Mouse (Mus musculus) limb, embryonic 11.5 days (tissue): Measurements from ENCODE around the gene Cnksr3. TPM values are rescaled to one million over a fixed set of nuclear protein-coding genes. Genes with fewer than 3 reads are reported as not detected.

Experiments
- ATAC-seq: fragments of 200-750 bp; cut with Nextera tagmentation; 2 replicates; pipeline ENCODE4 v1.8.0; 2017; ENCODE audit warnings: low read depth; ENCODE audit not compliant: insufficient number of reproducible peaks, low FRiP score, low TSS enrichment
- DNase-seq: peaks from one replicate; pipeline ENCODE4 v3.0.0-alpha.2; 2015; ENCODE audit warnings: low spot score
- H3K27ac ChIP-seq: fragments of 300-500 bp; sonication (generic); replicated peaks from 2 replicates; pipeline ENCODE4 v1.5.1; 2014; ENCODE audit warnings: low read depth, mild to moderate bottlenecking, low read length
- H3K27me3 ChIP-seq: fragments of 300-500 bp; sonication (generic); 2 replicates; pipeline ENCODE4 v1.6.1; 2014; ENCODE audit warnings: mild to moderate bottlenecking, low read length, mixed read lengths; ENCODE audit not compliant: control insufficient read depth, insufficient read depth
- H3K36me3 ChIP-seq: fragments of 300-500 bp; sonication (generic); 2 replicates; pipeline ENCODE4 v1.6.1; 2014; ENCODE audit warnings: mild to moderate bottlenecking, low read length, moderate library complexity, mixed read lengths; ENCODE audit not compliant: control insufficient read depth, insufficient read depth
- H3K4me1 ChIP-seq: fragments of 300-500 bp; sonication (generic); 2 replicates; pipeline ENCODE4 v1.6.1; 2014; ENCODE audit warnings: low read length, mixed read lengths; ENCODE audit not compliant: control insufficient read depth, insufficient read depth
- H3K4me2 ChIP-seq: fragments of 300-500 bp; sonication (generic); 2 replicates; pipeline ENCODE4 v1.6.1; 2014; ENCODE audit warnings: low read depth, mild to moderate bottlenecking, moderate library complexity; ENCODE audit not compliant: severe bottlenecking
- H3K4me3 ChIP-seq: fragments of 300-500 bp; sonication (generic); 2 replicates; pipeline ENCODE4 v1.5.1; 2014; ENCODE audit warnings: low read depth, low read length
- H3K9ac ChIP-seq: fragments of 300-500 bp; sonication (generic); 2 replicates; pipeline ENCODE4 v1.6.1; 2014; ENCODE audit warnings: mild to moderate bottlenecking, low read length
- H3K9me3 ChIP-seq: fragments of 300-500 bp; sonication (generic); 2 replicates; pipeline ENCODE4 v1.6.1; 2016; ENCODE audit warnings: low read length; ENCODE audit not compliant: control insufficient read depth
- WGBS: fragments of 180-500 bp; shearing (Covaris S2); extraction: QIAGEN DNeasy Blood & Tissue Kit; methylation state at CpG from one replicate; pipeline ENCODE4 v1.1.7; 2014; 5-methylcytosine and 5-hydroxymethylcytosine counted together
- polyA plus RNA-seq: library from polyadenylated mRNA; unstranded; fragments of >200 nt; fragmentation: Nextera tagmentation; extraction: Ambion mirVana; gene quantifications from 2 replicates; pipeline ENCODE4 v1.2.1, GENCODE M21; 2014

Gene Cnksr3
- polyA plus RNA-seq, 1 experiment from 2014 or later, result 11.9 TPM

DNA sequence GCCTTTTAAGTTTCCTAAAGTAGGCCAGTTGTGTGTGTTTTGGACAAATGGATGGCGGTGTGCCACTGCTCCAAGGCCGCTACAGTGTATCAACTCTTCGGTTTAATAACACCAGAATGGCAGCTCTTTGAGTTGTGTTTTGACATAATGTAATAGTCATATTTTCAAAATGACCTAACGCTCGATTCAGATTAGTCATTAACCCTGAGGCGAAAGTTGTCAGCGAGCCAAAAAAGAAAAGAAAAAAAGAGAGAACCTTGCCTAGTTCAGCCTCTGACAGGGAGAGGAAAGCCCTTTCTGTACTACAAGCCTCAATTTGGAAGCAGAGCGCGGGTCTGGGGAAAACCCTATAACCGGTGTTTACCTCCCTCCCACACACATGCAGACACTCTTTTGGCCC is 500 bp upstream of the Cnksr3 start:
- Histone ChIP-seq H3K36me3 (no peaks in the 10 kb centered on the region), H3K9ac (peak overlapping the region; percentile 27; the same call in 1 of the 2 replicates), H3K4me1 (peaks cover 16% of the 10 kb centered on the region), H3K9me3 (no peaks in the 10 kb centered on the region), H3K27me3 (no peaks in the 10 kb centered on the region), H3K4me2 (peak overlapping the region; percentile 86), H3K27ac (0 out of 2 replicates have a peak overlapping the region, but pooled peaks have one; percentile 0), H3K4me3 (peak overlapping the region; percentile 85)
- peak; percentile 33 for DNase-seq
- ATAC-seq, result peak; percentile 45
- 14% methylated on average over 10 of the region's 10 CpGs for WGBS

DNA sequence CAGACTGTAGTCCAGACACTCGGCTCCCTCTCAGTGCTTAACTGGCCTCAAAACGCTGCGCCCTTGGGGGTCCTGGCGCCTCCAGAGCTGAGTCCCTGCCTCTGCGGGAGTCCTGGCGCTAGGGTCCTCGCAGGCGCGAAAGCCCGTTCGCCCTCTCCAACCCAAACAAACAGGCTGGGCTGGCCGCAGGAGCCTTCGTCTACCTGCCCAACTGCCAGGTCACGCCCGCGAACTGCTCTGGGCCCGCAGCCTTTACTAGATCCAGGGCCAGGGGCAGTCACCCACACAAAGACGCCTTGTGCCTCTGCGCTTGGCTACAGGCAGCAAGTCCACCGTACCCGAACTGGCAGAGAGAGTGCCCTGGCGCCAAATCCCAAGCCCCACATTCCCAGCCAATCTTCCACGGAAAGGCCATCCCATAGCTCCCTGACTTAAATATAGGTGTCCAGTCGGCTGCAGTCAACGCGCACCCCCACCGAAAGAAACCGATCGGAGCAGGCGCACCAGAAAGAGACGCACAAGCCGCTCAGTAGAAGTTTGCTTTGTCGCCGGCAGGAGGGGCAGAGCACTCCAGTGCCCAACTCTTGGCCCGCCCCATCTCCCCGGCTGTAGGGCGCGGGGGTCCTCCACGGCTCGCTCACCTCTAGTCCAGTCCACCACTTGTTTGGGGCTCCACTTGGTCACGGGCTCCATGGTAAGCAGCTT is 894 bp downstream of the Cnksr3 start:
- peak overlapping the region; percentile 86 for H3K4me2 ChIP-seq

GRCm38 (mm10) chr10:7209691-7210455 is 2.2 kb downstream of the Cnksr3 start:
- Histone ChIP-seq H3K27ac (no peak overlapping the region), H3K9me3 (no peaks in the 10 kb centered on the region), H3K27me3 (no peaks in the 10 kb centered on the region), H3K4me3 (peak overlapping the region; percentile 85), H3K4me2 (peak overlapping the region; percentile 86), H3K9ac (peak overlapping the region; percentile 36; the same call in 1 of the 2 replicates), H3K36me3 (no peaks in the 10 kb centered on the region), H3K4me1 (peaks cover 16% of the 10 kb centered on the region)
- ATAC-seq (no peak), DNase-seq (no peak)
- WGBS, result 64% methylated on average over 5 of the region's 5 CpGs

More for the DNA sequence above, 894 bp downstream of the Cnksr3 start:
- peak; percentile 82 for ATAC-seq
- DNase-seq, result peak; percentile 86
- under 1% methylated on average over 41 of the region's 41 CpGs for WGBS
- Histone ChIP-seq H3K36me3 (no peaks in the 10 kb centered on the region), H3K4me1 (peaks cover 16% of the 10 kb centered on the region), H3K27me3 (no peaks in the 10 kb centered on the region), H3K9me3 (no peaks in the 10 kb centered on the region), H3K27ac (peak overlapping the region; percentile 84), H3K9ac (peak overlapping the region; percentile 81), H3K4me3 (peak overlapping the region; percentile 85)

GRCm38 (mm10) chr10:7208859-7209441 is 3.1 kb downstream of the Cnksr3 start:
- Histone ChIP-seq H3K4me1 (peaks cover 16% of the 10 kb centered on the region), H3K9ac (no peak overlapping the region), H3K27ac (no peak overlapping the region), H3K4me3 (no peak overlapping the region), H3K36me3 (no peaks in the 10 kb centered on the region), H3K4me2 (no peak overlapping the region), H3K9me3 (no peaks in the 10 kb centered on the region), H3K27me3 (no peaks in the 10 kb centered on the region)
- DNase-seq (no peak), ATAC-seq (no peak)
- 79% methylated on average over 10 of the region's 10 CpGs for WGBS

- Histone ChIP-seq H3K4me1 (peaks cover 2% of the 10 kb centered on the region; the same call in 1 of the 2 replicates), H3K27ac (no peak overlapping the region), H3K36me3 (no peaks in the 10 kb centered on the region), H3K27me3 (no peaks in the 10 kb centered on the region), H3K9ac (no peak overlapping the region), H3K9me3 (no peaks in the 10 kb centered on the region), H3K4me2 (no peak overlapping the region), H3K4me3 (no peak overlapping the region)
- 59% methylated on average over 11 of the region's 11 CpGs for WGBS
- ATAC-seq (no peak), DNase-seq (no peak)
Observed at GRCm38 (mm10) chr10:7207301-7207700, 4.7 kb downstream of the Cnksr3 start.

GRCm38 (mm10) chr10:7206571-7206970 is 5.5 kb downstream of the Cnksr3 start:
- Histone ChIP-seq H3K9me3 (no peaks in the 10 kb centered on the region), H3K9ac (no peak overlapping the region), H3K4me3 (no peak overlapping the region), H3K27me3 (no peaks in the 10 kb centered on the region), H3K4me1 (peaks cover 2% of the 10 kb centered on the region; the same call in 1 of the 2 replicates), H3K27ac (no peak overlapping the region), H3K4me2 (no peak overlapping the region), H3K36me3 (no peaks in the 10 kb centered on the region)
- DNase-seq (no peak), ATAC-seq (no peak)
- WGBS, result 43% methylated on average over 7 of the region's 7 CpGs

DNA sequence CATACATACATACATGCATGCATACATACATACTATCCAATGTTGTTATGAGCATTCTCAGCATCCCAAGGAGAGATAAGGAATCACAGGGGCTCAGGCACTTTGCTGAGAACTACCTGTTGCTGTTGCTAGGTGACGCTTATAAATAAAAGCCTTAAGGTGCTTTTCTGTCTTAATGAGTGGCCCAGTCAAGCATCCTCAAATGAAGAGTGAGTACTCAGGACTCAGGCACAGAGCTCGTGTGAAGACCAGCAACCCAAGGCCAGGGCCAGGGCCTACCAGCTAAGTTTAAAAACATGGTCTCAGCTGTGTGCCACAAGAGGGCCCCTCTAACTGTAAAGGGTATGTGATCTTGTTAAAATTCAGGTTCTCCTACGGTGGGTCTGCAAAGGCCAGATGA is 6.5 kb downstream of the Cnksr3 start:
- Histone ChIP-seq H3K9ac (no peak overlapping the region), H3K9me3 (no peaks in the 10 kb centered on the region), H3K27me3 (no peaks in the 10 kb centered on the region), H3K4me3 (no peak overlapping the region), H3K4me2 (no peak overlapping the region), H3K27ac (no peak overlapping the region), H3K36me3 (no peaks in the 10 kb centered on the region), H3K4me1 (peaks cover 2% of the 10 kb centered on the region; the same call in 1 of the 2 replicates)
- WGBS, result 77% methylated on average over 3 of the region's 3 CpGs
- DNase-seq, result no peak
- ATAC-seq, result no peak

- H3K27me3 ChIP-seq, result no peaks in the 10 kb centered on the region
- H3K9me3 ChIP-seq, result no peaks in the 10 kb centered on the region
- H3K4me1 ChIP-seq, result peaks cover 2% of the 10 kb centered on the region; the same call in 1 of the 2 replicates
- no peak overlapping the region for H3K4me2 ChIP-seq
- 91% methylated on average over 3 of the region's 3 CpGs for WGBS
- ATAC-seq (no peak), DNase-seq (no peak)
- no peak overlapping the region for H3K9ac ChIP-seq
- no peaks in the 10 kb centered on the region for H3K36me3 ChIP-seq
- no peak overlapping the region for H3K4me3 ChIP-seq
- H3K27ac ChIP-seq, result no peak overlapping the region
Observed at GRCm38 (mm10) chr10:7204953-7205352, 7.1 kb downstream of the Cnksr3 start.
